Mouse (Mus musculus): ENCODE data around the gene Ano6.

Gene Ano6

DNA sequence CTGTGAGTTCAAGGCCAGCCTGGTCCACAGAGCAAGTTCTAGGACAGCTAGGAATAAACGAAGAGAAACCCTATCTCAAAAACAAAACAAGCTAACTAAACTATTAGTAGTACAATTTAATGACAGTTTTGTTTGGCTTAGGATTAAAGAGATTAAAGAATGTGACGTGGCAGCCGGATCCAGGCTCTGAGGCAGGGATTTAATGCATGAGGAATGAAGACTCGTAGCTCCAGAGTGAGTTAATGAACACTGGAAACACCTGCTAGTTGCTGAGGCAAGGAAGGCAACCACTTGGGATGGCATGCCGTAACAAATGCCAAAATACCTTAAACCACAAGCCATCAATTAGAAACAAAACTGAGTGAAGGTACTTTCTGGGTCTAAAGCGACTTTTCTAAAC is 153.7 kb downstream of the Ano6 start:
- no peak for DNase-seq

DNA sequence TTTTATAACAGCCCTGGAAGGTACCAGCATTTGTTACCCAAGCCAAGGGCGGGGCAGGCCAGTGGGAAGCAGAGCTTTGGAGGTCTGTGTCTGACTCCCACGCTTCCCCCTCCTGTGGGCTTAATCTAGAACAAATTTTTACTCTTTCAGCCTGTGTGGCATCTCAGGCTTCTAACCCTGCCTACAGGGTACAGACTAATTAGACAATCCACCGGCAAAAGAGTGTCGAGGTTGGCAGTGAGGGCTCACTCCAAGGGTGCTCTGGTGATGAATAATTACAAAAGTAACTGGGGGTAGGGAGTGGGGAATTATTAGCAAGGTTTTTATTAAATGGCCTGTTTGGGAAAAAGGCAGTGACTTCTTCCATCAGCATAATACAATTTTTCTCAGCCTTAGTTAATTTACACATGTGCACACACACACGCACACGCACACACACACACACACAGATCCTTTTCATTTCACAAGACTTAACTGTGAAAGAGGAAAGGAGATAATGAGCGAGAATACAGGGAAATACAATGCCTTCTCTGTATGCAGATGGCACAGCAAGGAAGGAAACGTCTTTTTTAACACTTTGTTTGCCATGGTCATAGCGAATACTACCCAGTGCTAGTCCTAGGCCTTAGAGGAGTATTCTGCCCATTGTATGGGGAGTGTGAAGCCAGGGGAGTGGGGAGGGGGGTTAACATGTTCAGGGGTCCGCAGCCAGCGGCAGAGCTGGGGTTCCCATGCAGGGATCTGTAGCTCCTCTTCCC is 155.5 kb downstream of the Ano6 start:
- DNase-seq: no peak

DNA sequence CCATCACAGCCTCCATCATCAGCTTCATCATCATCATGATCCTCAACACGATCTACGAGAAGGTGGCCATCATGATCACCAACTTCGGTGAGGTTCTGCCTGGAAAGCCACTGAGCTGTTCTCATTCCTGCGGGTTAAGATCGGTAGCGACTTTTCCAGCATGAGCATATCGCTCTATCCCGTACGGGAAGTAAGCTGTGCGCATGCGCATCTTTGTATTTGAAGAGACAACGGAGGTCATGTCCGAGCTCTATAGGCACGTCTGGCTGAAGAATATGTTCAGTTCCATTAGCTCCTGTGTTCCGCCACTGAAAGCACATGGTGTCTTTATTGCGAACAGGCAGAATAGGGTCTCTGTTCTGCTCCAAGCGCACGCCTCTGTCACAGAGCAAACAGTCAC is 157.8 kb downstream of the Ano6 start:
- no peak for DNase-seq

DNA sequence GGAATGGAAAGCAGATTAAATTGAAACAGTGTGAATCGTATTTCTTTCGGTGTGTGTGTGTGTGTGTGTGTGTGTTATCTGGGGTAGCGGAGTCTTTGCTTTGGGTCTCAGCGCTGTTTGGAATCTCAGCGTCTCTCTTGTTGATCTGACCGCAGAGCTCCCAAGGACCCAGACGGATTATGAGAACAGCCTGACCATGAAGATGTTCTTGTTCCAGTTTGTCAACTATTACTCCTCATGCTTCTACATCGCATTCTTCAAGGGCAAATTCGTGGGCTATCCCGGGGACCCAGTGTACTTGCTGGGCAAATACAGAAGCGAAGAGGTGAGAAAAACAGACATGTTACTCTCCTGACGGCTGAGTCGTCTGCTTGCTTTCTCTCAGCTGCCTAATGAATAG is 158.7 kb downstream of the Ano6 start:
- DNase-seq: no peak

DNA sequence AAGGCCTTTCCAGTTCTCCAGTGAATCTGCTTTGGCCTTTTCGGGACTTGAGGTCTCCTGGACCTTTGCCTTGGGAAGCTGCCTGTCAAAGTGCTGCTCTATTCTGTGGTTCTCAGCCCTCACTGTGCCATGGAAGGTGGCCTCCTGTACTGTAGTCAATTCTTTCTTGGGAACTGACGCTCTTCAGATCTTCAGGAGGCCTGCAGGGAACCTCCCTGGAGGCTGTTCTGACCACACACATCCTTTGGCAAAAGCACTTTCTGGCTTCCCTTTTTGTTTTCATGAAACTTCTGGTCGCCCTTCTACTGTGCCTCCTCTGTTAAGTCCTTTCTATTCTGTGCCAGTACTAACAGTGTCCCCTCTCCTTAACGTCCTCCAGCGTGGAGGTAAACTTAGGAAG is 160.9 kb downstream of the Ano6 start:
- DNase-seq: no peak

DNA sequence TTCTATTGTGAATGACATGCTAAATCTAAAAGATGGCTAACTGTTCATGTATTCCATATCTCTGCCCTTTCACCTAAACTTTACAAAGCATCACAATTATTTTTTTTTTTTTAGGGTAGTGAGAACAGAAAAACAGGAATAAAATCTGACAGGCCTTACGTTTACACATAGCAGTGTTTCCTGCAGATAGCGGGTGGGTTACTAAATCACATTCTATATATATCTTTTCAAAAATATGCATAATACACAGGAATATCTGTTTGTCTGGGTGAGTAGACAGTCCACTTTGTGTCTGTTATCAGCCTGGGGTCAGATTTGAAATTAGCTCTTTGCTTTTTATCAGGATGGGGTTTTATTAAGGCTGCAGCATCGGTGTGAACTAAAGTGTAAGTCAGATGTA is 166.0 kb downstream of the Ano6 start:
- no peak for DNase-seq

DNA sequence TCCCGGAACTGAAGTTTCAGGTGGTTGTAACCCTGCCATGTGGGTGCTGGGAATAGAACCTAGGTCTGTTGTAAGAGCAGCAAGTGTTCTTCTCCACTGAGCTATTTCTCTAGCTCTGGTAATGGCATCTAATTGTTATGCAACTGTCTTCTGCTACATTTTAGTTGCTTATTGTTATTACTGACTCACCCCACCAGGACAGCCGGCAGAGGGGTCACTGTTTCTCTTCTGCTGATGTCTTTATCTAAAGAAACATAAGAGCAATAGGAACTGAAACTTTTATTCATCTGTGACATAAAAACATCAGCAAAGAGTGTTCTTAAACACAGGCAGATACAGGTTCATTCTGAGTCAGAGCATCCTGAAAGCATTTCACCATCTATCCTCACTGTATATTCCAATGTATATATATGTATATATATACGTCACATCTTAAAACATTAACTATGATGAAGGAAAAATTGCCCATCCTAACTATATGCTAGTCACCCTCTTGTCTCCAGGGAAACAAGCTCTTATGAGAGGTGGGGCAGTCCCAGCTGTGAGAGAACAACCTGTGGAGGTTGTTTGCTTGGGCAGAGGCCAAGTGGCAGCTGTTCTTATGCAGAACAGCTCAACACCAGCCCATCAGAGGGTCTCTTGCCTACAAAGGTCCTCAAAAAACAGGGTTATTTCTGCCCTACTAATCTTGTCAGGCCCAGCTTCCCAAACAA is 171.9 kb downstream of the Ano6 start:
- no peak for DNase-seq

DNA sequence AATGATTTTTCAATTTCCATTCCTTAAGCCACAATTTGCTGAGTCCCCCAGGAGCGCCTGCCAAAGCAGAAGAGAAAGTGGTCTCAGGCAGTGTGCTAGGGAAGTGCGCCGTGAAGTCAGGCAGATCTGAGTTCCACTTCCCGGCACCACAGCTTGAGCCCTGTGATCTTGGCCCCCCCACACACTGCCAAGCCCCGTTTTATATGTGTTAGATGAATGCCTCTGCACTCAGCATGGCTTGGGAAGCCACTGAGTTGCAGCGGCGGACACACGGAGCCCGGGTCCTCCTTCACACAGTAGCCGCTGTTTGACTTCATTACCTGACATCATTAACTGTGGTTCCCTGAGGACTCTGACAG is 172.5 kb downstream of the Ano6 start:
- peak; percentile 29 to 41 for DNase-seq

DNA sequence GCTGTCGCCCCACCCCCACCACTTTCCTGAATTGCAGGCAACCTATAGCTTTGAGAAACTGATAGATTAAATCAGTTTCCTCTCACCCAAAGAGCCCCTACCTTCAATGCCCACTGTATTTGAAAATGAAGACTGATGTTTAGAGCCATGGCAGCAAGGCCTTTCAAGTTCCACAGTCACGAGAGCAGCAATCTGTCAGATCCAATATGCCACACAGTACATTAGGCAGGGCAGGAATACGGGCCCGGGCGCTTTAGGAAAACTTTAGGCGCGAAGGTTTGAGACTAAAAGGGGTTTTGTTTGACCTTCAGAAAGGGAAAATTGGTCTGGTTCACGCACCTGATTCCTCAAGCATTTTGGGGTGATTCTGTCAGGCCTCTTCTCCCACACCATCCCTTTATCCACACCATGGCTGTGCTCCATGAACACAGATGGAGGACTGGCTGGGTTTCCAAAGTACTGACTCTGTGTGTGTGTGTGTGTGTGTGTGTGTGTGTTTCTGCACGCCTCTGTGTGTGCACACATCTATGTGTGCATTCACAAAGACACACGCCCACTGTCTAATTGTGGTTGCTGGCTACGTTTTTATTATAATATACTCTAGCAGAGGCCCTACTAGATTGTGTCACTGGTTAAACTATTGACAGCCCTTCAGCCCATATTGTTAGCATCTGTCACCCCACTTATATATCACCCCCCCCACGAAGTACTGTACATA is 173.0 kb downstream of the Ano6 start:
- DNase-seq: peak; percentile 78 to 82

DNA sequence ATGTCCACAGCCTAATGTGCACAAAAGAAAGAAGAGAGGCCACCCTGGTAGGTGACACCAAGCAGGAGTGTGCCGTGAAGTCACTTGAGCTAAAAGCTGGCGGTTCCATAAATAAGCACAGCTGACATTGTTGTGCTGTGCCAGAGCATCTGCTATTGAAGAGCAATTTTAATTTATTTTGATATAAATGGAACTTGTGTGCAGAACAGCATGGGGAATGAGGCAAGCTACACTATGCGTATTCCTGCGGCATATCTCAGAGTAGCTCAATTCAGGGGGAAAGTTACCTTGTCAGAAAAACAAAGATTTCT is 173.6 kb downstream of the Ano6 start:
- DNase-seq: no peak

DNA sequence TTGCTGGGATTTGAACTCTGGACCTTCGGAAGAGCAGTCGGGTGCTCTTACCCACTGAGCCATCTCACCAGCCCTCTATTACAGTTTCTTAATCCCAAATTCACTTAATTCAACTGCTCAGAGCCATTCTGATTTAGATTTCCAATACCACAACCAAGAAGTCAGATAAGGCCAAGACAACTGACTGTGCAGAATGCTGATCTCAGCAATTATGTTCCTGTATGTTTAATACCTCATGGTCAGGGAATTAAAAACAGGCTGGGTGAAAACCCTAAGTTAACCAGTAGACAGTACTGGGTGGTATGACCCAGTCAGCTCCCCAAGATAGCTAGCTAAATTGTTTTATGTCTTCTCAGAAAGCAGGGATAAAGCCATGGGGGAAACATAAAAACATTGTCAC is 176.3 kb downstream of the Ano6 start:
- no peak for DNase-seq

DNA sequence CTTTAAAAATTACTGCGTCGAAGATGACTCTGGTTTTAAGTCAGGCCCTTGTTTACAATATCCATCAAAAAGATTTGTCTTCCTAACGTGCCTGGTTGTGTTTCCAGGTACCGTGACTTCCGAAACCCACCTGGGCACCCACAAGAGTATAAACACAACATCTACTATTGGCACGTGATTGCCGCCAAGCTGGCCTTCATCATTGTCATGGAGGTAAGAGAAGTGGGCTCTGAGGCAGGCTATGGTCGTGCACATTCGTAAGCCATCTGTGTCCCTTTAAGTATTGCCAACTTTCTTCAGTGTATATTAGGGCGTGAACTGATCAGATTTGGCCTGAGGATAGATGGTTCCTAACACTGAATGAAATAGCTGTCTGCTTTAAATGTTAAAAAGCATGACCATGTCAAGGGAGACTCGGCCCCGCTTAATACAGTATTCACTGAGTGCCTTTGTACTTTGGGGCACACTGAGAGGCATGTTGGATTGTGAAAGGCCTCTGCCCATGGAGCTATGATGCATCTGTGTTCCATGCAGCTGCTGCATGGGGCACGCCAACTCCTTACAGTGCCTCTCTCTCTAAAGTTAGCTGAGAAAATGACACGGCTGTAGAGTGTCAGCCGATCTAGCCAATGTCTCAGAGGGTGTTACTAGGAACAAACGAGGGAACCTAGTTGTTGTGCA is 177.0 kb downstream of the Ano6 start:
- no peak for DNase-seq

DNA sequence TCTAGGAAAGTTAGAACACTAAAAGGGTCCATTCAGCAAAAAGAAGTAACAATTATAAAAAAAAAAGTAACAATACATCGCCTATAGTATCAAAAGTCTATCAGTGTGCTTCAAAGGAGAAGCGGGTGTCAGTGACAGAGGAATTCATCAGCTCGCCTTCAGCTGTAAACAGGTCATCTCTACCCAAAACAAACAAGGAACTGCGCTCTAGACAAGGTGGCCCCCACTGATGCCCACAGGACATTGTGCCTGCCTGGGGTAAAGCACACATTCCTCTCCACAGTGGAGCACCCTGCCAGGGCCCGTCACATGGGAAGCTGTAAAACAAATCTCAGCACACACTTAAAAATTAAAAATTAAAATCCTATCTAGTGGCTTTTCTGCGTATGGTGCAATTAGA is 179.0 kb downstream of the Ano6 start:
- no peak for DNase-seq

DNA sequence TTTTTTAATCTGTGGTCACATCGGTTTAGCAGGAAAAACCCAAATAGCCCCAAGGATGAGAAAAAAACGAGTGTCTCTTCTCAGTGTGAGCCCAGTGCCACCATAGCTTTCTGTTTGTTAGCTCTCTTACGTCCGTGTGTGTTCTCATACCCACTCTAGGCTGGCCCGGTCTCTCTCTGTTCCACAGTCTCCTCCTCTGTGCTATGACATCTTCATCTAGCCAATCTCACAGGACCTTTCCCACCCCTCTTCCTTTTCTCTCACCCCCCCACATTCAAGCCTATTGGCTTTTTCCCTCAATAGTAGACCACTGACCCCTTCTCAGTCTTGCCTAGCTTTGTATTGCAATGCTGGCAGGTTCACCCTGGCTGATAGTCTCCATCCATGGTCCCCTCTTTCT is 179.5 kb downstream of the Ano6 start:
- no peak for DNase-seq

DNA sequence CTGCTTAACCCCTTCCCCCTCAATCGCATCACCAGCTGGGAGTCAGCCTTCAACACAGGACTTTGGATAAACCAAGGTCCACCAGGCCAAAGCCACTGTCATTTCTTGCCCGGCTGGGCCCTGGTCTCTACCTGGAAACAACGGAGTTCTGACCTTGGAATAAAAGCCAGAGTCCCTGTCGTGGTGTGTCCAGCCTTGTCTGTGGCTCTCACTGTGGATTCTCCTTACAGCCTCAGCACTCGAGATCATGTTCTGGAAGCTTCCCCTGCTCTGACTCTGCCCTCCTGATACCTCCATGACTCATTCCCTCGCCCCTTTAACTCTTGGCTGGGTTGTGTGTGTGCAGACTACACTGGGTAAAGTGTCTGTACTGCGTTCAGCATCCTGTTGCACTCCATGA is 180.0 kb downstream of the Ano6 start:
- DNase-seq: no peak

DNA sequence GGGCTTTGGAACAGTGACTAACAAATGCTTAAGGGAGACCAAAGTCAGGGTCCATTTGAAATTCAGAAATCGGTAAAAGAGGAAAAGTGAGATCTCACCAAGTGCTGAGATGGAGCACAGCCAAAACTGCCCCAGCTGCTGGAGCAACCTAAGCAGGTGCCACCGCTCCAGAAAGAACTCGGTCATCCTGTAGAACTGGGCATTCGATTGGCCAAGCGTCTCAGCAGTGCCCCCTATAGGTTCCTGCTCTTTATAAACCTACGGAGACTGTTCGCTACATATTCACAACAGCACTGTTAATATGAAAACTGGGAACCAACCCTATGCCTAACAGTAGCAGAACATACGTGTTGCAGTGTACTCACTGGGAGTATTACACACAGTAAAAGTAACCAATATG is 180.7 kb downstream of the Ano6 start:
- DNase-seq: no peak

DNA sequence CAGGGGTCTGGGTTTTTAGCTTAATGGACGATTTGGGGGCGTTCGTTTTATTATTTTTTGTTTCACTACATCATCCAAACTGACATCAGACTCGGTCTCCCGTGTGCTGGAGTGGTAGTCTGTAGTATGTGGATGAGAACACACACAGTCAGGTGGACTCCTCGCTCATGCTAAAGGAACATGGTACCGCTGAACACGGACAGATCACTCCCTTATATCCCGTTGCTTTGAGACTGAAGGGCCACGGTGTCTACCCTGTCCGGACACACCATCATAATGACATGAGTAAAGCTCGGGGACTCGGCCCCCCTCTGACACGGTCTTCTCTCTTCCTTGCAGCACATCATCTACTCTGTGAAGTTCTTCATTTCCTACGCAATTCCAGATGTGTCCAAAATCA is 181.5 kb downstream of the Ano6 start:
- DNase-seq: no peak

DNA sequence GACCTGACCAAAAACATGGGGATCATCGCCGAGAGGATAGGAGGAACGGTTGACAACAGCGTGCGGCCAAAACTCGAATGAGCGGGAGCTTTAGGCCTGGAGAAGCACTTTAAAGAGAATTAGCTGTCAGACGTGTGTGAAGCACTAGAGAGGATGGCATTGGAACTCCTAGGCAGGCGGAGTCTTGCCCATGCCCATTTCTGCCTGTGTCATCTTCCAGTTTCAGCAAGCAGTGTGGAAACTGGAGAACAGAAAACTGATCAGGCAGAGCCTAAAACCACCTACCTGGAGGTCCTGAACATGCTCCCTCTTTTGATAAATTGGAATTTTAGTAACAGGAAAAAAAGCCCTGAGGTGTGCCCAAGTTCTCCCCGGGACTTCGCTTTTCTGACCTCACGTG is 182.0 kb downstream of the Ano6 start:
- no peak for DNase-seq

DNA sequence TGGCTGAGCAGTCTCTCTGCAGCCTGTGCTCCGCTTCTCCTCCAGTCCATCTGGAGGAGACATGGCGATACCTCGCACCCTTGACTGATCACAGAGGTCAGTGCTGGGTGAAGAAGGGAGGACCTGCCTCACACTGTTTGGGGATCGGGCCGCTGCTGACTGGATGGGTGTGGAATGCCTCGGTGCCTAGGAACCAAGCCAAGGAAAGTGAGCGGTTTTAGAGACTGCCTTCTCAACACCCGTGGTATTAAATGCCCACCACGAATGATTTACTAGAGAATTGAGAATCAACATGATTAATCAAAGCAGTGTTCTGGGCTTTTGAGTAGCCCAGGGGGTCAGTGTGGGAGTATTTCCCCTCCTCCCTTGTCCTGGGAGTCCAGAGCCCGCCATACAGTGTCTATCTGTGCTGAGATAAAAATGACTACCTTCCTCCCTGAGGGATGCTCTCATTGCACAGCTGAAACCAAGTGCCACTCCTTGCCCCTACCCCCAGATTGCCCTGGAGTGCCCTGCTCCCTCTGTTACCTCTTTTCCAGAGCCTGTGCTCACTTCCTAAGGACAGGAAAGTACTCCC is 183.5 kb downstream of the Ano6 start:
- DNase-seq: no peak

DNA sequence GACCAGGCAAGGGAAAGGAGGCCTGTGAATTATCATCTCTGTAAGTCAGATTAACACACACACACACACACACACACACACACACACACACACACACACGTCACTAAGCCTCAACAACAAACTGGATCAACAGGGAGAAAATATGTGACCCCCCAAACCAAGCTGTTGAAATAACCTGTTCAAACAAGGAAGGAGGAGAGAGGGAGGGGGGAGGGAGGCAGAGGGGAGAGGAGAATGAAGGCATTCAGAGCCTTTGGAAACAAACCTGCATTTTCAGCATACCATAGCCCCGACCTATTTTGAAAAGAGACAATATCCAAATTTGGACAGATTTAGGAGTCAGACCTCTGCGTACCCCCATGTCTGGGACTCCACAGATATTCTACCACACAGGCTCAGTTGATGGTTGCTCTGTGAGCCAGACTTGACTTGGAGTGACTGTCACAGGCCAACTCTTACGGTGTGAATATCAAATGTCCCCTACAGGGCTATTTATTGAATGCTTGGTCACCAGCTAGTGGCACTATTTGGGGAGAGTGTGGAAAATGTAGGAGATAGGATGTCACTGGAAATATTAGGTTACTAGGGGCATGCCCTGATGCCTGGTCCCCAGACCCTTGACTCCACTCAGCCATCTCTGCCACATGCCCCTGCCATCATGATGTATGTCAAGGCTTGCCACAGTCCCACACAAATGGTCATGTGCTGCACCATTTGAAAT is 185.7 kb downstream of the Ano6 start:
- no peak for DNase-seq

DNA sequence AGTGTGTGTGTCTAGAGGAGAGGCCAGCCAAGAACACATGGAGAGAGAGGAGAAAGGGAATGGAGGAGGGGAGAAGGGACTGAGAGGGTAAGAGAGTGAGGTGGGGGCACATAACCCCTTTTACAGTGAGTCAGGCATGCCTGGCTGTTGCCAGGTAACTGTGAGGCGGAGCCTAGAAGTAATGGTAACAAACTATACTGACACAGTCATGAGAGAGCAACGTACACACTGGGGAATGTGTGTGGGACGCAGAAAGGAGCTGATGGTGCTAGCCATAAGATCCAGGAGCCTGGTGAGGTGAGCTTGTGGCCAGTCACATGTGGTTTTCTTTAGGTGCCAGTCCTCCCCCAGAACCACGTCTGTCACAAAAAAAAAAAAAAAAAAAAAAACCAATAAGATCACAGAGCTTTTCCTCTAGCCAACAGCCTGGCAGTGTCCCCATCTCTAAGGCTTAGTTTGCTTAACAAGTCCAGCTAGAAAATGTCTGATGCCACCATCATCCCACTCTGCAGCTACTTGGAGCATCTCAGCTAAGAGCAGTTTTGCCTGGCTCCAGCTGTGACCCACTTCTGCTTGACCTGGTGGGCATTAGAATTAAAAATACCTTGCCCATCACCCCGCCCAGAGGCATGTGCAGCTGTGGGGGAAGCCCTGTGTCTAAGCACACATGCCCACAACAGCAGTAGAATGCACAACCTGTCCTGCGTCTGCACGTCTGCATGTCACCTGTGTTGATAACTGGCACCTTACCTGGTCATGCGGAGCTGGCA is 186.7 kb downstream of the Ano6 start:
- DNase-seq: no peak

DNA sequence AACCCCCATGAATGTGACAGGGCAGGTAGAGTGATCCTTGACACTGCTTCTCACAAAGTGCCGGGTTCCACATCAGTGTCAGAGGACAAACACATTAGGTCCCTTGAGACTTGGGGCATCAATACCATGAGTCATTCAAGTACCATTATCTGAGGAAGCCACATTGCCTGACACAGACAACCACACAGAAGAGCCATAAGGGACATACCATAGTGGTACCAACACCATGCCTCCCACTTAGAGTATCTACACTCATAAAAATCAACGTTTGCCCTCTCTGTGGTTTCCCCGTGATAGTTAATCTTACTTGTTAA is 187.3 kb downstream of the Ano6 start:
- DNase-seq: no peak
